Mouse (Mus musculus): Measurements from ENCODE around the gene Gnai3.

DNA sequence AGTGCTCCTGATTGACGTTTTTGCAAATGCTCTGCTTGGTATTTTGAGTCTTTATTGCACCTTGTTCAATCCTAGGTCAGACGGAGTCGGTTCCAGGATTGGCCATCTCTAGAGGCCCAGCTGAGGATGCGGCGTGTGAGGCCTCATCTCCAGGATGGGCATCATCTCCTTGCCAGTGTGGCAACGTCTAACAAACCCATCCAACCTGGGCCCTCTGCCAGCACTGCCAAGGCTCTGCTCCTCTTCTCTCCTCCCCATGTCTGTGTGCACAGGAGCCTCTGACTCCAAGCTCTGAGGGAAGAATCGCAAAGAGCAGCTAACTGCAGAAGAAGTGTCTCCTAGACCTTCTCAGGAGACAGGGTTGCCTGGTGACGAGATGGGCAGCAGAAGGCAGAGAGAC, 83.3 kb downstream of the Gnai3 start:
- TF ChIP-seq CTCF (IDR thresholded peaks at IDR 0.05; ENCODE audit: insufficient read depth, low read length) (no peak), POLR2A (IDR thresholded peaks at IDR 0.05; ENCODE audit: borderline replicate concordance, extremely low read depth, low read depth, low read length) (no peak)

All from lung, adult 2 months (tissue).